Comparison of ENCODE assay signal across 8 mouse cellular contexts in genomic region chr9:96195885-96196622, GRCm38 (mm10). TPM values are rescaled to one million over a fixed set of nuclear protein-coding genes. Genes with fewer than 3 reads are reported as not detected.
DNase-seq lines count a peak whose midpoint lies in the region; ATAC-seq and TF ChIP-seq lines count a peak whose summit lies in the region.

Tfdp2 (plus strand) TSS chr9:96196275.

- peak within 1 kb of the TSS; percentile 51 for H3K27ac ChIP-seq in forebrain, embryonic 13.5 days
- H3K27ac ChIP-seq in liver, postnatal 0 days (ENCODE audit: low read depth) = peak within 1 kb of the TSS; percentile 97
- peak within 1 kb of the TSS; percentile 55; the same call in 1 of the 2 replicates for H3K27ac ChIP-seq in neural tube, embryonic 14.5 days (ENCODE audit: low read depth, low read length)

- no peaks in the 10 kb centered on the region for H3K27me3 ChIP-seq in E14TG2a.4 (ENCODE audit: insufficient read depth, low read length)
- H3K27me3 ChIP-seq in forebrain, embryonic 13.5 days = no peaks in the 10 kb centered on the region
- no peaks in the 10 kb centered on the region for H3K27me3 ChIP-seq in liver, postnatal 0 days (ENCODE audit: insufficient read depth, low read length)
- H3K27me3 ChIP-seq in neural tube, embryonic 14.5 days (ENCODE audit: control insufficient read depth, insufficient read depth, low read length) = no peaks in the 10 kb centered on the region

- no peaks in the 10 kb centered on the region for H3K9me3 ChIP-seq in E14TG2a.4 (ENCODE audit: low read length)
- H3K9me3 ChIP-seq in forebrain, embryonic 13.5 days (replicated peaks) = no peaks in the 10 kb centered on the region
- no peaks in the 10 kb centered on the region for H3K9me3 ChIP-seq in liver, postnatal 0 days (ENCODE audit: low read length)
- H3K9me3 ChIP-seq in neural tube, embryonic 14.5 days (ENCODE audit: control insufficient read depth, low read length) = no peaks in the 10 kb centered on the region

- 0 out of 2 replicates have a peak, but pooled peaks cover 4% of the 10 kb centered on the region for H3K36me3 ChIP-seq in E14TG2a.4 (ENCODE audit: insufficient read depth, low read length)
- no peaks in the 10 kb centered on the region for H3K36me3 ChIP-seq in forebrain, embryonic 13.5 days (ENCODE audit: poor library complexity, severe bottlenecking)
- no peaks in the 10 kb centered on the region for H3K36me3 ChIP-seq in liver, postnatal 0 days (replicated peaks; ENCODE audit: insufficient read depth, low read length)
- H3K36me3 ChIP-seq in neural tube, embryonic 14.5 days (ENCODE audit: control insufficient read depth, insufficient read depth, low read length) = no peaks in the 10 kb centered on the region

- under 1% methylated on average over 75 of the region's 81 CpGs for WGBS in forebrain, embryonic 13.5 days
- WGBS in large intestine, adult 2 months = under 1% methylated on average over 79 of the region's 81 CpGs
- WGBS in liver, postnatal 0 days (ENCODE audit: insufficient replicate concordance) = under 1% methylated on average over 69 of the region's 81 CpGs
- under 1% methylated on average over 67 of the region's 81 CpGs for WGBS in neural tube, embryonic 14.5 days

- TF ChIP-seq CTCF in E14TG2a.4 (conservative IDR thresholded peaks at IDR 0.05; ENCODE audit: low read length) = no peak
- TF ChIP-seq CTCF in liver, postnatal 0 days (IDR thresholded peaks at IDR 0.05; ENCODE audit: low read depth) = peak; percentile 72

- peak; percentile 100 for ATAC-seq in forebrain, embryonic 13.5 days
- peak; percentile 97 for ATAC-seq in liver, postnatal 0 days
- peak; percentile 99 for ATAC-seq in neural tube, embryonic 14.5 days (ENCODE audit: low read depth)

- intact Hi-C loops in heart, postnatal 10 days (cut with DNase I) = loop anchor here (5.0 kb wide), 1 partner anchor 79 kb away; the partner anchor contains the start of gene Gk5

- H3K9ac ChIP-seq in forebrain, embryonic 13.5 days = peak within 1 kb of the TSS; percentile 83
- H3K9ac ChIP-seq in liver, postnatal 0 days (replicated peaks) = peak within 1 kb of the TSS; percentile 90
- peak within 1 kb of the TSS; percentile 74 for H3K9ac ChIP-seq in neural tube, embryonic 14.5 days (replicated peaks; ENCODE audit: low read depth, low read length)

- no peak for TF ChIP-seq EP300 in liver, postnatal 0 days (IDR thresholded peaks at IDR 0.05; ENCODE audit: low read depth)

- H3K4me2 ChIP-seq in forebrain, embryonic 13.5 days = peak within 1 kb of the TSS; percentile 98
- peak within 1 kb of the TSS; percentile 100 for H3K4me2 ChIP-seq in liver, postnatal 0 days (ENCODE audit: low read depth, low read length)
- H3K4me2 ChIP-seq in neural tube, embryonic 14.5 days (ENCODE audit: low read depth, low read length) = peak within 1 kb of the TSS; percentile 100

- peak; percentile 83 for DNase-seq in c-Kit-positive CD71-positive TER-119-positive erythroid progenitor cells, embryonic 14.5 days (ENCODE audit: low spot score)
- peak; percentile 91 to 93 for DNase-seq in heart, postnatal 10 days
- peak; percentile 64 for DNase-seq in large intestine, adult 2 months (ENCODE audit: low read depth, low spot score)
- DNase-seq in liver, postnatal 0 days = peak; percentile 92
- peak; percentile 95 for DNase-seq in testis, postnatal 10 days (ENCODE audit: low spot score)

- peak within 1 kb of the TSS; percentile 97 for H3K4me3 ChIP-seq in E14TG2a.4 (replicated peaks; ENCODE audit: low read length)
- H3K4me3 ChIP-seq in forebrain, embryonic 13.5 days = peak within 1 kb of the TSS; percentile 84
- peak within 1 kb of the TSS; percentile 87 for H3K4me3 ChIP-seq in liver, postnatal 0 days (ENCODE audit: low read depth, low read length)
- H3K4me3 ChIP-seq in neural tube, embryonic 14.5 days (ENCODE audit: low read depth, low read length) = peak within 1 kb of the TSS; percentile 94

- H3K4me1 ChIP-seq in E14TG2a.4 (replicated peaks; ENCODE audit: low read depth, low read length) = peaks cover 41% of the 10 kb centered on the region
- peaks cover 19% of the 10 kb centered on the region for H3K4me1 ChIP-seq in forebrain, embryonic 13.5 days
- H3K4me1 ChIP-seq in liver, postnatal 0 days (ENCODE audit: insufficient read depth) = peaks cover 19% of the 10 kb centered on the region
- peaks cover 7% of the 10 kb centered on the region; the same call in 1 of the 2 replicates for H3K4me1 ChIP-seq in neural tube, embryonic 14.5 days (ENCODE audit: control insufficient read depth, insufficient read depth, low read length)

RNA-seq across cellular contexts. Expression of gene Tfdp2, which starts in this region (rescaled TPM):
- polyA plus RNA-seq in forebrain, embryonic 13.5 days (2015; fragmentation: Nextera tagmentation; extraction: Ambion mirVana) = 47.2 and 50.5 TPM in 2 replicates
- 10 to 100 TPM; 41.7 to 56.5 TPM for total RNA-seq in heart, postnatal 10 days (2021)
- 7.4 and 14.7 TPM in 2 replicates for polyA plus RNA-seq in large intestine, adult 2 months (2012; rRNA removed)
- 61.7 and 69.0 TPM in 2 replicates for polyA plus RNA-seq in liver, postnatal 0 days (2015; fragmentation: Nextera tagmentation; extraction: Ambion mirVana)
- polyA plus RNA-seq in neural tube, embryonic 14.5 days (2014; fragmentation: Nextera tagmentation; extraction: Ambion mirVana) = 20.3 and 23.6 TPM in 2 replicates

Comparison
In these comparisons a context has a peak if more than half of its experiments do, and no peak if none do; other contexts are left out.
1. Peak in every context shown above with its lines: DNase-seq, ATAC-seq, H3K4me3 ChIP-seq and H3K27ac ChIP-seq.